8 mouse cellular contexts compared by ENCODE assay signal in the genomic region with DNA sequence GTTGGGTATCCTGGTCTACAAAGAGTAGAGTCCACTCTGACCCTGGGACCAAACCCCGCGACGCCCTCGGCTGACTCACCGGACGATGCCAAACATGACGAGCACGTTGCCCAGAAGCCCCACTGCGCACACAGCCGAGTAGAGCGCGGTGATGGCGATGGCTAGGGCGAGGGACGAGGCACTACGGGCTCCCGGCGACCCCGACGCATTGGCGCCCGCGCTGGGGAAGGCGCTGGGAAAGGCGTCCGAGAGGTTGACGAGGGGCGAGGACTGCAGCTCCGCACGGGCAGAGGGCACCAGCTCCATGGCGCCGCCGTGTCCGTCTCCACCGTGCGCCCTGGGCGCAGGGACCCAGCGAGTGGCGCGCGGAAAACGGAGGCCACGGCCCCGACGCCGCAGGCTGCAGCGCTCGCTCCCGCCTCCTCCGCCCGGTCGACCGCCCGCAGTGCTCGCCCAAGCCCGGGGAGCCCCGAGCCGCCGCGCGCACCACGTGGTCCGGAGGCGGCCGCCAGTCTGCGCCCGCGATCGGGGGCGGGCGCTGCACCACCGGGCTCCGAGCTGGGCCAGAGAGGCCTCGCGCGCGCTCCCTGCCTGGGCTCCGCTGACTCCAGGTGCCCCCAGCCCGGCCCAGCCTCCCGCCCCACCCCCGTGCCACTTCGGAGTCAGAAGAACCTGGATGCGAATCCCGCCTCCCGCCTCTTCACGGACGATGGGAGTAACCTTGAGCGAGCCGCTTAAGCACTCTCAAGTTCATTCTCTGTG. TPM values are rescaled to one million over a fixed set of nuclear protein-coding genes. Genes with fewer than 3 reads are reported as not detected.
DNase-seq lines count a peak whose midpoint lies in the region; ATAC-seq and TF ChIP-seq lines count a peak whose summit lies in the region.

TSS of gene Oprd1 (minus strand) at position 407 of the 762 bp plus-strand sequence.

- no peak for DNase-seq in layer of hippocampus, adult 2 months (ENCODE audit: low spot score in 2 of 2)
- no peak for DNase-seq in layer of hippocampus, adult 9-10 months (ENCODE audit: low spot score)
- peak; percentile 12 for DNase-seq in adrenal gland, postnatal 25 days
- DNase-seq in limb, embryonic 11.5 days (ENCODE audit: low spot score), result peak; percentile 54
- peak; percentile 19 for DNase-seq in retina, embryonic 14.5 days (ENCODE audit: low spot score)
- DNase-seq in urinary bladder, postnatal 36 days (ENCODE audit: low spot score in 2 of 2), result no peak

- H3K9ac ChIP-seq in forebrain, embryonic 15.5 days (replicated peaks), result peak within 1 kb of the TSS; percentile 30; the same call in 1 of the 2 replicates
- H3K9ac ChIP-seq in limb, embryonic 11.5 days (ENCODE audit: low read length), result peak within 1 kb of the TSS; percentile 34

- H3K27me3 ChIP-seq in forebrain, embryonic 15.5 days, result peaks cover 46% of the 10 kb centered on the region
- H3K27me3 ChIP-seq in limb, embryonic 11.5 days (ENCODE audit: control insufficient read depth, insufficient read depth, low read length), result peaks cover 36% of the 10 kb centered on the region

- H3K4me2 ChIP-seq in forebrain, embryonic 15.5 days (replicated peaks), result peak within 1 kb of the TSS; percentile 68
- peak within 1 kb of the TSS; percentile 90 for H3K4me2 ChIP-seq in limb, embryonic 11.5 days (ENCODE audit: low read depth, severe bottlenecking)

- peaks cover 8% of the 10 kb centered on the region; the same call in 1 of the 2 replicates for H3K4me1 ChIP-seq in forebrain, embryonic 15.5 days
- H3K4me1 ChIP-seq in limb, embryonic 11.5 days (ENCODE audit: control insufficient read depth, insufficient read depth, low read length), result no peaks in the 10 kb centered on the region

- H3K9me3 ChIP-seq in forebrain, embryonic 15.5 days, result no peaks in the 10 kb centered on the region
- H3K9me3 ChIP-seq in limb, embryonic 11.5 days (ENCODE audit: control insufficient read depth, low read length), result no peaks in the 10 kb centered on the region

- 1% methylated on average over 74 of the region's 89 CpGs for WGBS in forebrain, embryonic 15.5 days
- under 1% methylated on average over 80 of the region's 89 CpGs for WGBS in limb, embryonic 11.5 days

- no peaks in the 10 kb centered on the region for H3K36me3 ChIP-seq in forebrain, embryonic 15.5 days
- no peaks in the 10 kb centered on the region for H3K36me3 ChIP-seq in limb, embryonic 11.5 days (ENCODE audit: control insufficient read depth, insufficient read depth, low read length)

- peak within 1 kb of the TSS; percentile 61; the same call in 1 of the 2 replicates for H3K27ac ChIP-seq in layer of hippocampus, adult 2 months
- H3K27ac ChIP-seq in forebrain, embryonic 15.5 days (replicated peaks), result no peak within 1 kb of the TSS
- no peak within 1 kb of the TSS for H3K27ac ChIP-seq in limb, embryonic 11.5 days (replicated peaks; ENCODE audit: low read depth, low read length)

- no peak for ATAC-seq in forebrain, embryonic 15.5 days (replicated peaks)
- ATAC-seq in limb, embryonic 11.5 days (ENCODE audit: insufficient number of reproducible peaks, low FRiP score, low TSS enrichment, low read depth), result no peak
- no peak for ATAC-seq in activated CD4-positive, CD25-positive, alpha-beta regulatory T cell, adult 4 months

- peak within 1 kb of the TSS; percentile 57 for H3K4me3 ChIP-seq in layer of hippocampus, adult 2 months
- H3K4me3 ChIP-seq in forebrain, embryonic 15.5 days, result peak within 1 kb of the TSS; percentile 42
- H3K4me3 ChIP-seq in limb, embryonic 11.5 days (ENCODE audit: low read depth, low read length), result peak within 1 kb of the TSS; percentile 39

- TF ChIP-seq CTCF in layer of hippocampus, adult 2 months (conservative IDR thresholded peaks at IDR 0.05), result no peak

RNA-seq across cellular contexts. Expression of gene Oprd1, which starts in this region (rescaled TPM):
- total RNA-seq in layer of hippocampus, adult 2 months (2021), result 10 to 100 TPM in 1 of 2 experiments, 1 to 10 TPM in 1; 9.2 to 10.4 TPM
- total RNA-seq in adrenal gland, postnatal 25 days (2021), result 1.1 TPM in 2 replicates
- polyA plus RNA-seq in forebrain, embryonic 15.5 days (2015; fragmentation: Nextera tagmentation; extraction: Ambion mirVana), result 0.11 and 0.17 TPM in 2 replicates
- polyA plus RNA-seq in limb, embryonic 11.5 days (2014; fragmentation: Nextera tagmentation; extraction: Ambion mirVana), result 0.09 TPM in 2 replicates
- not detected for polyA plus RNA-seq in activated CD4-positive, CD25-positive, alpha-beta regulatory T cell, adult 4 months (2017; shearing (Covaris generic))

Comparison
In these comparisons a context has a peak if more than half of its experiments do, and no peak if none do; other contexts are left out.
1. Peak in DNase-seq, H3K4me3 ChIP-seq, H3K9ac ChIP-seq and H3K4me2 ChIP-seq in limb, embryonic 11.5 days; RNA of the gene not detected or under 1 TPM.
2. DNase-seq: peak in adrenal gland, postnatal 25 days (single experiment) and retina, embryonic 14.5 days (single experiment); none in layer of hippocampus, adult 2 months (0 of 2), layer of hippocampus, adult 9-10 months (single experiment) and urinary bladder, postnatal 36 days (0 of 2).
3. Peak in every context shown above with its lines, with median percentiles within 50 percentile points of each other: H3K4me3 ChIP-seq.